Mouse (Mus musculus) ES-Bruce4 (cell line): ENCODE data around the gene Manbal. TPM values are rescaled to one million over a fixed set of nuclear protein-coding genes. Genes with fewer than 3 reads are reported as not detected.

ENCODE experiments used
- H3K27ac ChIP-seq: 2 replicates; pipeline ENCODE4 v1.5.1; 2012; ENCODE audit warnings: low read length, inconsistent platforms; ENCODE audit not compliant: insufficient read depth
- H3K27me3 ChIP-seq: 2 replicates; pipeline ENCODE4 v1.6.1; 2012; ENCODE audit warnings: mild to moderate bottlenecking, low read length, inconsistent platforms; ENCODE audit not compliant: control insufficient read depth, poor library complexity, insufficient read depth, severe bottlenecking
- H3K36me3 ChIP-seq: 2 replicates; pipeline ENCODE4 v1.6.1; 2012; ENCODE audit warnings: inconsistent platforms, mild to moderate bottlenecking, low read length, moderate library complexity; ENCODE audit not compliant: control insufficient read depth, poor library complexity, insufficient read depth, severe bottlenecking
- H3K4me1 ChIP-seq: one replicate; pipeline ENCODE4 v1.8.1; 2011; ENCODE audit warnings: low read length; ENCODE audit not compliant: control insufficient read depth, insufficient read depth
- H3K4me3 ChIP-seq: 2 replicates; pipeline ENCODE4 v1.5.1; 2011; ENCODE audit warnings: low read depth, mild to moderate bottlenecking, low read length
- H3K9ac ChIP-seq: 2 replicates; pipeline ENCODE4 v1.6.1; 2012; ENCODE audit warnings: low read depth, mild to moderate bottlenecking, inconsistent platforms; ENCODE audit not compliant: poor library complexity, severe bottlenecking
- H3K9me3 ChIP-seq: replicated peaks from 2 replicates; pipeline ENCODE4 v1.6.1; 2012; ENCODE audit warnings: mild to moderate bottlenecking, low read length, inconsistent platforms; ENCODE audit not compliant: control insufficient read depth, poor library complexity, insufficient read depth, severe bottlenecking
- CTCF ChIP-seq: IDR thresholded peaks from one replicate; pipeline ENCODE4 v1.8.1; 2011; ENCODE audit warnings: low read depth, low read length
- EP300 ChIP-seq: IDR thresholded peaks from 2 replicates; pipeline ENCODE4 v1.6.1; 2011; ENCODE audit warnings: low read depth, low read length; ENCODE audit not compliant: insufficient read depth
- POLR2A ChIP-seq: IDR thresholded peaks from one replicate; pipeline ENCODE4 v1.8.1; 2011; ENCODE audit warnings: low read length; ENCODE audit not compliant: insufficient read depth
- polyA plus RNA-seq: library from polyadenylated mRNA; stranded (reverse); fragments of >200 nt; gene quantifications from 2 replicates; pipeline ENCODE4 v1.2.4, GENCODE M21; 2011; ENCODE audit warnings: low read depth; ENCODE audit not compliant: missing spikeins, insufficient read depth, insufficient read length

The Manbal gene
- polyA plus RNA-seq, 1 experiment: 37.8 TPM

DNA sequence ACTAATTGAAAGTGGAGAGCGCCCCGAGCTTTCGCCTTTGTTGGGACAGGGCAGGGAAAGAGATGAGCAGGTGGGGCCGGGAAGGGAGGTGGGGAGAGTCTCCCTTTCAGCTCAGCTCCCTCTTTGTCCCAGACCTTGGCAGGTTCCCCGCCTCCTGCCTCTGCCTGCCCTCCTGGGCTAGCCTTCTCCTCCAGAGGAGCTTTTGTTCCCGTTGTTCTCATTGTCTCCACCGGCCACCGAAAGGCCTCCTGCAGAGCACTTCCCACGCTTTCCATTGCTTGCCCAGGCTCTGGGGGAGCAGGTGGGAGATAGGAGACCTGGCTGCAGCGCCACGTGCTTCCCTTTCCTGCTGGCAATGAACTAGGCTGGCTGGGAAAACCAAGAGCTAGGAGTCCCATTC, 38.8 kb upstream of the Manbal start:
- Histone ChIP-seq H3K27me3 (no peaks in the 10 kb centered on the region), H3K9ac (no peak overlapping the region), H3K4me3 (no peak overlapping the region), H3K9me3 (peaks cover 6% of the 10 kb centered on the region), H3K4me1 (peaks cover 11% of the 10 kb centered on the region), H3K36me3 (peaks cover 7% of the 10 kb centered on the region), H3K27ac (peak overlapping the region; percentile 86)
- TF ChIP-seq POLR2A (no peak), EP300 (peak; percentile 86), CTCF (no peak)

DNA sequence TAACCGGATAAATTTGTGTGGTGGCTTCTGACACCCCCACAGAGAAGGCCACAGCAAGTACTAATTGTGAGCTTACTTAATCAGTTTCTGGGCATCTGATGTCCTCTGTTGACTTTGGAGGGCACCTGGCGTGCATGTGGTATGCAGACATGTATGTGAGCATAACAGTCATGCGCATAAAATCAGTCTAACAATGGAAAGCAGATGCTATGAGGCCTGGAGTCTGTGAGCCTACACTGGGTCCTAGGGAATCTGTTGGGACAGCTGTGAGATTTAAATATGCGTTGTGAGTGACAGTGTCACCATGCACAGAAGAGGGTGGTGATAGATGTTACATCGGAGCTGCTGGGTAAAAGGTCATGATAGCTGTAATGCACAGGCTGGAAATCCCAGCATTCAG, 35.3 kb upstream of the Manbal start:
- Histone ChIP-seq H3K9ac (no peak overlapping the region), H3K27ac (no peak overlapping the region), H3K27me3 (no peaks in the 10 kb centered on the region), H3K36me3 (no peaks in the 10 kb centered on the region), H3K9me3 (no peaks in the 10 kb centered on the region), H3K4me1 (peaks cover 11% of the 10 kb centered on the region), H3K4me3 (no peak overlapping the region)
- no peak for TF ChIP-seq EP300
- TF ChIP-seq CTCF: no peak
- no peak for TF ChIP-seq POLR2A

DNA sequence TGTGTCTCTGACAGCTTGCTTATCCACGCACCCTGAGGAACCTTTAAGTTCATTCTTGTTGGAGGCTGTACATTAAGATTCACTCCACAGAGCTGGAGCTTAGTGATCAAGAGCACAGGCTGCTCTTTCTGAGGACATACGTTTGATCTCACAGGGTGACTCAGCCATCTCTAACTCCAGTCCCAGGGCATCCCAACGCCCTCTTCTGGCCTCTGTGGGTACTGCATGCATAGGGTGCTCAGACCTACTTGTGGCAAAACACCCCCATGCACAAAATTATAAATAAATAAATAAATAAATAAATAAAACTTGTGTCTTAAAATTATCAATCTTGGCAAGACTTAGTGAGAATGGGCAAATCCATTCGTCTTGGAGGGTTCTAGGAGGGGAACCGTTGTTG, 28.7 kb upstream of the Manbal start:
- Histone ChIP-seq H3K27ac (0 out of 2 replicates have a peak overlapping the region, but pooled peaks have one; percentile 21), H3K4me1 (peaks cover 12% of the 10 kb centered on the region), H3K9ac (no peak overlapping the region), H3K4me3 (no peak overlapping the region), H3K36me3 (no peaks in the 10 kb centered on the region), H3K9me3 (no peaks in the 10 kb centered on the region), H3K27me3 (no peaks in the 10 kb centered on the region)
- TF ChIP-seq EP300: 0 out of 2 replicates have a peak, but pooled peaks have one; percentile 29
- TF ChIP-seq POLR2A: no peak
- TF ChIP-seq CTCF: peak; percentile 89

DNA sequence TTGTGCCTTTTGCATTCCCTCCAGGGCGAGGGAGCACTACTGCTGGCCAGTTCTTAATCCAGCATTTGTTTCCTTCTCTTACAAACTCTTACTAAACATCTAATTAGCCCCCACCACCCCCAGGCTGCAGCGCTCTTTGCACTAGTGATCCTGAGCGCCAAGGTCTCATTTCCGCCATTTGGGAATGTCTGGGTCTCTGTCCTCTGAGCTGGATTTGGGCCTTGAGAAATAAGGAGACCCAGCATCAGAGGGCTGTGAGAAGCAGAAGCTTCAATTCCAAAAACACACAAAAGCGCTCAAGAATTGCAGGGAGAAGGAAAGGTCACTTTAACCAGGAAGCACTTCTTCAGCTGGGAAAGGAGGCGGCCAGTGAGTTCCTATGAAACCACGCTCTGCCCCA, 27.9 kb upstream of the Manbal start:
- Histone ChIP-seq H3K27me3 (no peaks in the 10 kb centered on the region), H3K36me3 (no peaks in the 10 kb centered on the region), H3K4me3 (no peak overlapping the region), H3K4me1 (peaks cover 12% of the 10 kb centered on the region), H3K9ac (no peak overlapping the region), H3K9me3 (no peaks in the 10 kb centered on the region), H3K27ac (no peak overlapping the region)
- no peak for TF ChIP-seq EP300
- TF ChIP-seq POLR2A: no peak
- no peak for TF ChIP-seq CTCF

DNA sequence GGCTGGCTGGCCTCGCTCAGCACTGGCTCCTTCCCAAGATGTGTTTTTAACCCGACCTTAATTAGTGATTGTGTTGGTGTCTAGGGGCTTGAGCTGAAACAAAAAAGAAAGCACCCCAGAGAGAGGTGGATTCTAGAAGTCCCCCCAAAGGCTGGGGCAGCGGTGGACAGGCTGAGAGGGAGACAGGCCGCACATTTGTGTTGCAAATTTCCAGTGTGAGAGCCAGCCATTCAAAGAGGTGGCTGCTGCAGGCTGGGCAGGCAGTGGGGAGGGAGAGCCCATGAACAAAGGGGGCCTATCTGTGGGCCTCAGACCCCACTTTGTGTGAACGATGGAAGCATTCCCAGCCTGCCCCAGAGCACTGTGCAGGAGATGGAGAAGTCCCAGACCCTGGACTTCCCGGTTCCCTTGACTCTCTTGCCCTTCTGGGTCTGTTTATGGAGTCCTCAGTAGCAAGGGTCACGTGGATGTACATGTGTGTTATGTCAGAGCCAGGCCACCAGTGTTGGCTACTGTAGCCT, 27.1 kb upstream of the Manbal start:
- Histone ChIP-seq H3K4me1 (peaks cover 12% of the 10 kb centered on the region), H3K36me3 (no peaks in the 10 kb centered on the region), H3K9me3 (no peaks in the 10 kb centered on the region), H3K9ac (no peak overlapping the region; the same call in 1 of the 2 replicates), H3K27me3 (no peaks in the 10 kb centered on the region), H3K4me3 (no peak overlapping the region), H3K27ac (peak overlapping the region; percentile 1; the same call in 1 of the 2 replicates)
- TF ChIP-seq CTCF: no peak
- TF ChIP-seq EP300: peak; percentile 40; the same call in 1 of the 2 replicates

DNA sequence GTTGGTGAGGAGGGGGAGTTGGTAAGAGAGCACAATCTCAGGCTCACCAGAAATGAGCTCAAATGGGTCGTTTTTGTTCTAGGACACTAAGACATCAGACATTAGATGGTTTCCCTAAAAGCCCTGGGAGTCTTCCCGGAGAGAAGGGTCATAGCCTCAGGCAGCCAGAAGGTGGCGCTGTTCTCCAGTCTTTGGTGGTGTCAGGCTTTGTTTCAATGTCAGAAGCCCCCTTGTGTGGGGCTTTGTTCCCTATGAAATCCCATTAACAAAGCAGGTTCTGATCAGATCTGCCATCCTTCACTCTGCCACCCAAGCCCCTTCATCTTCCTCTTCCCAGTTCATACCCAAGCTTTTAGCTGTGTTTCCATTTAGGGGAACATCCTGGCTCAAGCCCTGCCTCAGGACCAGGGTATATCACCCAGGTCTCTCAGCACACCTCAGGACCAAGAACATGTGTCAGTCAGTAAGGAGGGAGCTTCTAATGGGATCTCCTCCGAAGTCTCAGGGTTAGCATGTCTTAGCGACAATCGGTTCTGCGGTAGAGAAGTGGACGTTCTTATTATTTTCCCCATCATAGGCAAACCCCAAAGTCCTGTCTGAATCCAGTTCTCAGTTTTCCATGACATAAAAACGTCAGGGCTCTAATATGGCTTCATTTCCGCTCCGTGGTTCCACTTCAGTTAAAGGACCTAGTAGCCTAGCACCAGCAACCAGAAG, 25.7 kb upstream of the Manbal start:
- no peaks in the 10 kb centered on the region for H3K36me3 ChIP-seq
- no peak overlapping the region for H3K27ac ChIP-seq
- no peak overlapping the region for H3K4me3 ChIP-seq
- no peak overlapping the region for H3K9ac ChIP-seq
- H3K27me3 ChIP-seq: no peaks in the 10 kb centered on the region
- no peaks in the 10 kb centered on the region for H3K9me3 ChIP-seq
- peaks cover 12% of the 10 kb centered on the region for H3K4me1 ChIP-seq
- TF ChIP-seq EP300: 0 out of 2 replicates have a peak, but pooled peaks have one; percentile 21
- TF ChIP-seq POLR2A: no peak
- peak; percentile 91 for TF ChIP-seq CTCF
